Mouse (Mus musculus): ENCODE results near the gene Icam2.

DNA sequence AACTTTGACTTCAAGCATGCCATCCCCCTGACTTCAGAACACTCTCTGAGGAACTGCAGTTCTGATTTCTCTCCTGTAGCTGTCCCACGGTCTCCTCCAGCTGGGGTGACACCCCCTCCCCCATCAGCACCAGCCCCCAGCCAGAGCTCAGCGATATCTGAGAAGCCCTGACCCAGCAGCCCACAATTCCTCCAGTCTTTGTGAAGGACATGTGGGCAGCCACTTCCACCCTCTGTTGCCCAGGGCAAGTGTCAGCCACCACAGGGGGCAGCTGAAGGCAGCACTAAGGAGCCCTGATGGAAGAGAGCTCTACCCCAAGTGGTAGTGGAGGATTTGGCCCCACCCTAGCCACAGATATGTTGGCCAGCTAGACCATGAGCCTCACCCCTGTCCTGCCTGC lies 53.8 kb downstream of the Icam2 start:
- TF ChIP-seq POLR2AphosphoS2 (IDR thresholded peaks at IDR 0.05; ENCODE audit: low read length) (no peak), ELF1 (IDR thresholded peaks at IDR 0.05; ENCODE audit: low read depth, low read length) (no peak), CTCF (IDR thresholded peaks at IDR 0.05 in 2 of 3, conservative IDR thresholded peaks at IDR 0.05 in 1 of 3; ENCODE audit: control insufficient read depth in 1 of 3, insufficient read depth in 1 of 3, low read depth in 2 of 3, low read length in 3 of 3, poor library complexity in 1 of 3, severe bottlenecking in 1 of 3) (no peak), CHD1 (IDR thresholded peaks at IDR 0.05; ENCODE audit: low read depth, low read length) (no peak), BHLHE40 (IDR thresholded peaks at IDR 0.05; ENCODE audit: borderline replicate concordance, low read depth, low read length) (no peak), MEF2A (IDR thresholded peaks at IDR 0.05; ENCODE audit: extremely low read depth, insufficient replicate concordance, low read depth, low read length, poor library complexity, severe bottlenecking) (no peak), NRF1 (IDR thresholded peaks at IDR 0.05; ENCODE audit: insufficient read depth, low read depth, low read length, poor library complexity, severe bottlenecking) (no peak), MAFK (IDR thresholded peaks at IDR 0.05; ENCODE audit: borderline replicate concordance, low read depth, low read length) (no peak)
